Mouse (Mus musculus): ENCODE data around the gene Ugt1a8.

Ugt1a8 gene

GRCm38 (mm10) chr1:88235894-88236415, 148.3 kb downstream of the Ugt1a8 start:
- no peak for DNase-seq (ENCODE audit: low spot score in 2 of 2)

GRCm38 (mm10) chr1:88237311-88237710, 149.7 kb downstream of the Ugt1a8 start:
- DNase-seq (ENCODE audit: low spot score in 2 of 2), result no peak

GRCm38 (mm10) chr1:88238771-88239170, 151.2 kb downstream of the Ugt1a8 start:
- no peak for DNase-seq (ENCODE audit: low spot score in 2 of 2)

- DNase-seq (ENCODE audit: low spot score in 2 of 2), result no peak
These were observed 152.5 kb downstream of the Ugt1a8 start for GRCm38 (mm10) chr1:88240072-88240471.

GRCm38 (mm10) chr1:88240579-88240978, 153.0 kb downstream of the Ugt1a8 start:
- DNase-seq (ENCODE audit: low spot score in 2 of 2), result no peak

- no peak for DNase-seq (ENCODE audit: low spot score in 2 of 2)
These were observed 156.2 kb downstream of the Ugt1a8 start for GRCm38 (mm10) chr1:88243861-88244260.

- DNase-seq (ENCODE audit: low spot score in 2 of 2), result no peak
These were observed 158.3 kb downstream of the Ugt1a8 start for GRCm38 (mm10) chr1:88245881-88246280.

GRCm38 (mm10) chr1:88246386-88246785, 158.8 kb downstream of the Ugt1a8 start:
- no peak for DNase-seq (ENCODE audit: low spot score in 2 of 2)

GRCm38 (mm10) chr1:88247660-88248059, 160.0 kb downstream of the Ugt1a8 start:
- no peak for DNase-seq (ENCODE audit: low spot score in 2 of 2)

- DNase-seq (ENCODE audit: low spot score in 2 of 2), result no peak
These were observed 161.0 kb downstream of the Ugt1a8 start for GRCm38 (mm10) chr1:88248658-88249057.

GRCm38 (mm10) chr1:88249596-88249995, 162.0 kb downstream of the Ugt1a8 start:
- DNase-seq (ENCODE audit: low spot score in 2 of 2), result no peak

- DNase-seq (ENCODE audit: low spot score in 2 of 2), result no peak
These were observed 162.4 kb downstream of the Ugt1a8 start for GRCm38 (mm10) chr1:88250023-88250422.

GRCm38 (mm10) chr1:88253106-88253505, 165.5 kb downstream of the Ugt1a8 start:
- DNase-seq (ENCODE audit: low spot score in 2 of 2), result no peak

- DNase-seq (ENCODE audit: low spot score in 2 of 2), result no peak
These were observed 165.9 kb downstream of the Ugt1a8 start for GRCm38 (mm10) chr1:88253540-88253939.

- no peak for DNase-seq (ENCODE audit: low spot score in 2 of 2)
These were observed 167.3 kb downstream of the Ugt1a8 start for GRCm38 (mm10) chr1:88254793-88255465.

- DNase-seq (ENCODE audit: low spot score in 2 of 2), result no peak
These were observed 167.8 kb downstream of the Ugt1a8 start for GRCm38 (mm10) chr1:88255466-88255857.

GRCm38 (mm10) chr1:88255989-88256754, 168.6 kb downstream of the Ugt1a8 start:
- no peak for DNase-seq (ENCODE audit: low spot score in 2 of 2)

GRCm38 (mm10) chr1:88256886-88257663, 169.5 kb downstream of the Ugt1a8 start:
- no peak for DNase-seq (ENCODE audit: low spot score in 2 of 2)

GRCm38 (mm10) chr1:88257681-88258080, 170.1 kb downstream of the Ugt1a8 start:
- peak in 1 of 2 experiments; percentile 32 for DNase-seq (ENCODE audit: low spot score in 2 of 2)

- no peak for DNase-seq (ENCODE audit: low spot score in 2 of 2)
These were observed 170.7 kb downstream of the Ugt1a8 start for GRCm38 (mm10) chr1:88258361-88258760.

GRCm38 (mm10) chr1:88258881-88259642, 171.4 kb downstream of the Ugt1a8 start:
- no peak for DNase-seq (ENCODE audit: low spot score in 2 of 2)
